Mouse (Mus musculus): ENCODE data around the gene Pcx. TPM values are rescaled to one million over a fixed set of nuclear protein-coding genes. Genes with fewer than 3 reads are reported as not detected.
A peak's percentile ranks its signal among the peaks of the same experiment; 100 is the strongest.

Pcx gene
- polyA plus RNA-seq, 1 experiment from 2014 or later = 70.9 TPM

DNA sequence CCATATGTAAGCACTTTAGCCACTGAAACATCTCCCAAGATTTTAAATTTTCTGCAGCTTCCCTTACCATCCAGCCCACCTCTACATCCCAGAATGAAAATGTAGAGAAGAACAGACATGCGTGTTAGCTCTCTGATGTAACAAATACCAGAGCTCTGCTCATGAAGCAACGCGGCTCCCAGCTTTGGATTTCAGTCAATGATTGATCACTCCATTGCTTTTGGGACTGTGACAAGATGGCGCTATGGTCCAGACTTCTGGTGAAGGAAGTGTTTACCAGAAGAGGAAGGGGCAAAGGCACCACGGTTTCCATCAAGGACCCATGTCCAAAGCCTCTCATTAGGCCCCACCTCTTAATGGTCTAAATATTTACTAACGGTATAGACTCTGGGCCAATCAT is 35.6 kb downstream of the Pcx start:
- no peak overlapping the region for H3K4me2 ChIP-seq (replicated peaks; ENCODE audit: low read depth, low read length)
- H3K27ac ChIP-seq (ENCODE audit: low read length) = no peak overlapping the region
- H3K27me3 ChIP-seq (ENCODE audit: insufficient read depth, low read length) = no peaks in the 10 kb centered on the region
- WGBS = 89% methylated on average over 6 of the region's 6 CpGs
- no peak overlapping the region for H3K9ac ChIP-seq (replicated peaks; ENCODE audit: low read length)
- no peaks in the 10 kb centered on the region for H3K36me3 ChIP-seq (ENCODE audit: insufficient read depth, low read length)
- ATAC-seq (ENCODE audit: low FRiP score, low TSS enrichment) = no peak
- H3K9me3 ChIP-seq (ENCODE audit: low read length) = no peaks in the 10 kb centered on the region
- H3K4me3 ChIP-seq (ENCODE audit: low read length) = no peak overlapping the region
- H3K4me1 ChIP-seq (ENCODE audit: insufficient read depth, low read length) = peaks cover 7% of the 10 kb centered on the region

DNA sequence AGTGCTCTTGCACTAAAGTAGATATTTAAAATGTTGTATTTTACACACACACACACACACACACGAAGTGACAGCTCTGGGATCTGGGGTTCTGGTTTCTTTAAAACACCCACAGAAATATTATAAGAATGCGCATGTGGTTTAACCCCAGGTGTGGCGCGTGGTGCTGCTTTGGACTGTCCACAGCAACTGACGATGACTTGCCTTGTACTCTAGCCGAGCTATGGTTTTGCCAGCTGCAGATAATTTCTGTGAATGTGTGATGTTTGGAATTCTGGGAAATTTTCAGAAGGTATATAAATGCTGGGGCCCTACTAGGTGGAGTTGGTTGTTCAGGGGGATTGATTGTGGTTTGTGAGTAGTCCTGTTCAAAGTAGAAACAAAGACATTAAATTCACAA is 37.5 kb downstream of the Pcx start:
- no peaks in the 10 kb centered on the region for H3K36me3 ChIP-seq (ENCODE audit: insufficient read depth, low read length)
- no peaks in the 10 kb centered on the region for H3K27me3 ChIP-seq (ENCODE audit: insufficient read depth, low read length)
- H3K9ac ChIP-seq (replicated peaks; ENCODE audit: low read length) = no peak overlapping the region
- ATAC-seq (ENCODE audit: low FRiP score, low TSS enrichment) = no peak
- 86% methylated on average over 6 of the region's 6 CpGs for WGBS
- H3K9me3 ChIP-seq (ENCODE audit: low read length) = no peaks in the 10 kb centered on the region
- H3K27ac ChIP-seq (ENCODE audit: low read length) = no peak overlapping the region
- no peaks in the 10 kb centered on the region for H3K4me1 ChIP-seq (ENCODE audit: insufficient read depth, low read length)
- no peak overlapping the region for H3K4me2 ChIP-seq (replicated peaks; ENCODE audit: low read depth, low read length)
- H3K4me3 ChIP-seq (ENCODE audit: low read length) = no peak overlapping the region

DNA sequence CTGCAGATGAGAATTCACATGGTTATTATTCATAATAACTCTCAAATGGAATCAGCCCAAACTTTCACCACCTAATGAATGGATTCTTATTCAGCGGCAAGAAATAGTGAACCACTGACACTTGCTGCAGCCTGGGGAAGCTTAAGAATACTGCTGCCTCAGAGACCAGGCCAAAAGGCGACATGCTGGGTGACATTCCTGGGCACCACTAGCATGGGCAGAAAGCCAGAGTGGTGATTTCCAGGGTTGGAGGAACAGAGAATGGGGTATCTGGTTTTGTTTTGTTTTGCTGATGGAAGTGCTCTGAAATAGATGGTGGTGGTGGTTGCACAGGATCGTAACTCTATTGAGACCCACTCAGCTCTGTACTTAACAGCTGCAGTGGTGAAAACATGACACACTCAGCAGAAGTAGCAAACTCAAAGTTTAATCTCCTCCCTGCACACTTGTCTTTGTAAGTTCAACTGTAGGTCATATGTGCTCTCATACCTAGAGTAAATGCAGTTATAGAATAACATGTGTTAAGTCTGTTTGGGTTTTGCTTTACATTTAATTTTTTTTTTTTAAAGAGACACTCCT is 38.1 kb downstream of the Pcx start:
- 74% methylated on average over 3 of the region's 3 CpGs for WGBS
- ATAC-seq (ENCODE audit: low FRiP score, low TSS enrichment) = no peak
- no peaks in the 10 kb centered on the region for H3K9me3 ChIP-seq (ENCODE audit: low read length)
- no peaks in the 10 kb centered on the region for H3K4me1 ChIP-seq (ENCODE audit: insufficient read depth, low read length)
- H3K9ac ChIP-seq (replicated peaks; ENCODE audit: low read length) = no peak overlapping the region
- no peaks in the 10 kb centered on the region for H3K36me3 ChIP-seq (ENCODE audit: insufficient read depth, low read length)
- no peak overlapping the region for H3K27ac ChIP-seq (ENCODE audit: low read length)
- no peak overlapping the region for H3K4me2 ChIP-seq (replicated peaks; ENCODE audit: low read depth, low read length)
- no peak overlapping the region for H3K4me3 ChIP-seq (ENCODE audit: low read length)
- no peaks in the 10 kb centered on the region for H3K27me3 ChIP-seq (ENCODE audit: insufficient read depth, low read length)

DNA sequence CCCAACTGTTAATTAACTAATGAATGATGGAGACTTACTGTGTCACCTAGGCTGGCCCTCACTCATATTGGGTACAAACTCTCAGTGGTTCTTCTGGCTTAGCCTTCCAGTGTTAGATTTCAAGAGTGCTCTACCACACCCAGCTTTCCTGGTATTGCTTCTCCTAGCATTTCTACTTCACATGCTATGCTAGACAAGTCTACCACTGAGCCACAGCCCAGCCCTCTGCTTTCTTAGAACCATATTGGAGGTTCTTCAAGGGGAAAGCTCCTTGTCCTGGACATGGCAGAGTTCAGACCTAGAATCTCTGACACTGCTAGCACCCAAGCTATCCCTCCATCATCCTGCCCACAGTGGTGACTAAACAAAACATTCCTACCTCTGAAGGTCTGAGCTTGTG is 44.0 kb downstream of the Pcx start:
- Histone ChIP-seq H3K9ac (replicated peaks; ENCODE audit: low read length) (no peak overlapping the region), H3K36me3 (ENCODE audit: insufficient read depth, low read length) (no peaks in the 10 kb centered on the region), H3K4me1 (ENCODE audit: insufficient read depth, low read length) (no peaks in the 10 kb centered on the region), H3K4me3 (ENCODE audit: low read length) (no peak overlapping the region), H3K27me3 (ENCODE audit: insufficient read depth, low read length) (no peaks in the 10 kb centered on the region), H3K9me3 (ENCODE audit: low read length) (no peaks in the 10 kb centered on the region), H3K4me2 (replicated peaks; ENCODE audit: low read depth, low read length) (no peak overlapping the region), H3K27ac (ENCODE audit: low read length) (no peak overlapping the region)
- ATAC-seq (ENCODE audit: low FRiP score, low TSS enrichment) = no peak

DNA sequence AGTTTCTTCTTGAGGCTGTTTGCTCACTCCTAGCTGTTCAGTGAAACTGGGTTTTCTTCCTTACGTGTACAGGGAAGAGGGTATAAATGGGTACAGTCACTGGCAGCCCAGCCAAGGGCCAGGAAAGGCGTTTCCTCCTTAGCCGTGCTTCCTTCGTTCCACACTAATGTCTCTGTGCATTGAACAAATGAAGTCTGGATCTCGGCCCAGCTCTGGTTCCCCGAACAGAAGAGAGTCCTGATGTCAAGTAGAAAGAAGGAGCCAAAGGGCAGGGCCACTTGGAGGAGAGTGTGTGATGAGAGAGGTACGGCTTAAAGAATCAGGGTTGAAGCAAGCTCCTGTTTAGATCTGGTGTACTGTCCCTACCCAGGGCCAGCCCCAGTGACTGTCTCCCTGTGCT is 44.8 kb downstream of the Pcx start:
- Histone ChIP-seq H3K9me3 (ENCODE audit: low read length) (no peaks in the 10 kb centered on the region), H3K9ac (replicated peaks; ENCODE audit: low read length) (no peak overlapping the region), H3K27me3 (ENCODE audit: insufficient read depth, low read length) (no peaks in the 10 kb centered on the region), H3K36me3 (ENCODE audit: insufficient read depth, low read length) (no peaks in the 10 kb centered on the region), H3K4me2 (replicated peaks; ENCODE audit: low read depth, low read length) (no peak overlapping the region), H3K4me3 (ENCODE audit: low read length) (no peak overlapping the region), H3K4me1 (ENCODE audit: insufficient read depth, low read length) (no peaks in the 10 kb centered on the region), H3K27ac (ENCODE audit: low read length) (no peak overlapping the region)
- ATAC-seq (ENCODE audit: low FRiP score, low TSS enrichment) = no peak
- 61% methylated on average over 7 of the region's 7 CpGs for WGBS

DNA sequence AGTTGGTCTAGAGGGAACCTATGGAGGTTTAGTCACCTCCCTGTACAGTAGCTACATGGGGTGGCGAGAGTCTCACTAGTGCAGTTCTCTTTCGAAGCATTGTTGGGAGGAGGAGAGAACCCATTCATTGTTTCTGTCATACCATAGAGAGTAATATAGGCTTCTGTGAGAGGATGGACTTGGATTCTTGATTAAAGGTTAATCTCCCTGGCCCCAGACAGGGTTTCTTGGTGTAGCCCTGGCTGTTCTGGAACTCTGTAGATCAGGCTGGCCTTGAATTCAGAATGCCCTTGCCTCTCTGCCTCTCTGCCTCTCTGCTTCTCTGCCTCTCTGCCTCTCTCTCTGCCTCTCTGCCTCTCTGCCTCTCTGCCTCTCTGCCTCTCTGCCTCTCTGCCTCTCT is 46.5 kb downstream of the Pcx start:
- Histone ChIP-seq H3K4me1 (ENCODE audit: insufficient read depth, low read length) (no peaks in the 10 kb centered on the region), H3K9ac (replicated peaks; ENCODE audit: low read length) (no peak overlapping the region), H3K4me2 (replicated peaks; ENCODE audit: low read depth, low read length) (no peak overlapping the region), H3K36me3 (ENCODE audit: insufficient read depth, low read length) (no peaks in the 10 kb centered on the region), H3K9me3 (ENCODE audit: low read length) (no peaks in the 10 kb centered on the region), H3K27me3 (ENCODE audit: insufficient read depth, low read length) (no peaks in the 10 kb centered on the region), H3K27ac (ENCODE audit: low read length) (no peak overlapping the region), H3K4me3 (ENCODE audit: low read length) (no peak overlapping the region)
- no peak for ATAC-seq (ENCODE audit: low FRiP score, low TSS enrichment)
- WGBS = 85% methylated on average over 2 of the region's 2 CpGs

DNA sequence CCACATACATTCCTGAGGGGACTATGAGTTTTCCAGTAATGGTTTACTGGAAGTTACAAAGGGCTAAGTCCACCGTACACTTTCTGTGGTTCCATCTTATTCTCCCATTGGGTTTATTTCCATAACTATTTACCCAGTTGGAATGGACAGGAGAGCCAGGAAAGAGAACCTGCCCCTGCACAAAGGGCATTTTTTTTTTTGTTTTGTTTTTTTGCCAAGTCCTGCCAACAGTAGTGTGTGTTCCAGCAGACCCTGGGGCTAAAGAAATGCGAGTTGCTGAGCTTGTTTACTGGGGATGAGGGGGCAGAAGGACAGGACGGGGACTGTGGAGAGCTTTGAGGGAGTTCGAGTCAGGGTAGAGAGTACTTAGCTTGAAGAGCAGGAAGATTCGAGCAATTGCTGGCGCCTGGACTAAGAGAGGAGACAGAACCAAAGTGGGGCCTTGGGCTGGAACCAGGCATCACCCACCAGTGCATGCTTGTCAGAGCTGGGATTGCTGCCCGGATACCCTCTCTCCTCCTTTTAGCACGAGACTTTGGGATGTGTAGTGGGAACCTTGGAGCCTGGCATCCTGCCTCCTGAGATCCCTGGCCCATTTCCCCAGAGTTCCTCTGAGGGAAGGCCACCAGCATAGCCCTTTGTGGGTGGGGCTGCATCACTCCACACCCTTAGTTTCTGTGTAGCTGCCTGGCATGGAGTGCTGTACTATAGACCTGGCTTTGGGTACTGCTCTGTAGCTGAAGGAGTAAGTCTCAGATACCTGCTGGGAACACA is 47.7 kb downstream of the Pcx start:
- no peaks in the 10 kb centered on the region for H3K4me1 ChIP-seq (ENCODE audit: insufficient read depth, low read length)
- no peak overlapping the region for H3K4me3 ChIP-seq (ENCODE audit: low read length)
- WGBS = 75% methylated on average over 8 of the region's 8 CpGs
- no peaks in the 10 kb centered on the region for H3K27me3 ChIP-seq (ENCODE audit: insufficient read depth, low read length)
- peak; percentile 42; the same call in 1 of the 2 replicates for ATAC-seq (ENCODE audit: low FRiP score, low TSS enrichment)
- H3K9ac ChIP-seq (replicated peaks; ENCODE audit: low read length) = no peak overlapping the region
- no peaks in the 10 kb centered on the region for H3K9me3 ChIP-seq (ENCODE audit: low read length)
- peak overlapping the region; percentile 63 for H3K27ac ChIP-seq (ENCODE audit: low read length)
- no peak overlapping the region for H3K4me2 ChIP-seq (replicated peaks; ENCODE audit: low read depth, low read length)
- no peaks in the 10 kb centered on the region for H3K36me3 ChIP-seq (ENCODE audit: insufficient read depth, low read length)

DNA sequence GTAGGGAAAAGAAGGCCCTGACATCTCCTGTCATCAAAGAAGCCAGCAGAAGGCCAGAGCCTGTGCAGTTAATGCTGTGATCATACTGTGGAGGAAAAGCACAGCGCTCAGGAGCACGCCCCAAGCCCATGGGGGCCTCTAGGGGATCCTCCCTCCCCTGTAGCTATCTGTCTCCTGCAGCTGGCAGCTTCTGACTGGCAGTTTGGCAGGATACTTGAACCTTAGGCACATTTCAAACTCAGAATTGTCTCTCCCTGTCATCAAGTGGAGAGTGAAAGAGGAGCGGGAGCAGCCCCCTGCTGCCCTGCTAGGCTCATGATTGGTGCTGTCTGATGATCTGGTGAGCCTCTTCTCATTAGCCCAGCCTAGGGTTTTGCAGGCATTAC is 48.3 kb downstream of the Pcx start:
- no peaks in the 10 kb centered on the region for H3K9me3 ChIP-seq (ENCODE audit: low read length)
- no peak overlapping the region for H3K4me2 ChIP-seq (replicated peaks; ENCODE audit: low read depth, low read length)
- H3K36me3 ChIP-seq (ENCODE audit: insufficient read depth, low read length) = no peaks in the 10 kb centered on the region
- H3K4me3 ChIP-seq (ENCODE audit: low read length) = no peak overlapping the region
- peak; percentile 31; the same call in 1 of the 2 replicates for ATAC-seq (ENCODE audit: low FRiP score, low TSS enrichment)
- no peaks in the 10 kb centered on the region for H3K27me3 ChIP-seq (ENCODE audit: insufficient read depth, low read length)
- H3K4me1 ChIP-seq (ENCODE audit: insufficient read depth, low read length) = no peaks in the 10 kb centered on the region
- WGBS = 70% methylated on average over 3 of the region's 3 CpGs
- H3K9ac ChIP-seq (replicated peaks; ENCODE audit: low read length) = no peak overlapping the region
- H3K27ac ChIP-seq (ENCODE audit: low read length) = peak overlapping the region; percentile 63

DNA sequence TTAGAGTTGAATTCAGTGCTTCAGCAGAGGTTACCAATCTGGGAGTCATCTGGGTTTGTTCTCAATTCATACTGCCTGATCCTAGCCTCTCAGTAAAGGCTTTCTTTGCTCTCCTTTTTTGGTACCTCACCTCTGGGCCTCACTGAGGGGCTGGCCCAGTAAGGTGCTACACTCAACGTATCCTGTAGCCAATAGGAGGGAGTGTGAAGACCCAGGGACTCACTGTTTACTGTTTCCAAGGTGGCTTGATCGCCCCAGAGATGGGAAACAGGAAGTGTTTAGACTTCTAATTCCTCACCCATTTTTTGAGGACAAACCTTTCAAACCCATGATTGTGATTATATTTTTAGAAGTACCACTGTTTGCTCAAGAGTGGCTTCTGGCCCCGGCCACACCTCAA is 48.7 kb downstream of the Pcx start:
- no peak overlapping the region for H3K27ac ChIP-seq (ENCODE audit: low read length)

DNA sequence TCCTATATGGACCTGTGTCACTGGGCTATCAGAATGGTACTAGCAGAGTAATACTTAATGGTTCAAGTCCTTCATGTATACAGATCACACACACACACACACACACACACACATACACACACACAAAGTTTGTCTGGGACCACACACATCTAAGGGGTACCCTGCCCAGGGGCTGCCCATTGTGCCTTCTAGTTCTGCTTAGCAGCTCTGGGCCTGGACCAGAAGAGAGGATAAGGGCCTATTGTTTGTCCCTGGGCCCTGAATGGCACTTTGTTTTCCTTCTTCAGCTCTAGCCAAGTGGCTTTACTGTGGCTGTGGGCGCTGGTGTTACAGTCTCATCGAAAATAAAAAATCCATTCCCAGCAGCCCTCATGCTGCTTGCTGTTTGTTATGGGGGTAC is 49.3 kb downstream of the Pcx start:
- Histone ChIP-seq H3K4me1 (ENCODE audit: insufficient read depth, low read length) (no peaks in the 10 kb centered on the region), H3K4me2 (replicated peaks; ENCODE audit: low read depth, low read length) (no peak overlapping the region), H3K9ac (replicated peaks; ENCODE audit: low read length) (no peak overlapping the region), H3K9me3 (ENCODE audit: low read length) (no peaks in the 10 kb centered on the region), H3K36me3 (ENCODE audit: insufficient read depth, low read length) (no peaks in the 10 kb centered on the region), H3K27ac (ENCODE audit: low read length) (no peak overlapping the region), H3K4me3 (ENCODE audit: low read length) (no peak overlapping the region), H3K27me3 (ENCODE audit: insufficient read depth, low read length) (no peaks in the 10 kb centered on the region)
- WGBS = 84% methylated on average over 2 of the region's 2 CpGs
- ATAC-seq (ENCODE audit: low FRiP score, low TSS enrichment) = no peak

More for the DNA sequence above, 48.7 kb downstream of the Pcx start:
- no peaks in the 10 kb centered on the region for H3K4me1 ChIP-seq (ENCODE audit: insufficient read depth, low read length)
- H3K4me3 ChIP-seq (ENCODE audit: low read length) = no peak overlapping the region
- H3K9ac ChIP-seq (replicated peaks; ENCODE audit: low read length) = no peak overlapping the region
- H3K4me2 ChIP-seq (replicated peaks; ENCODE audit: low read depth, low read length) = no peak overlapping the region
- 52% methylated on average over 3 of the region's 3 CpGs for WGBS
- ATAC-seq (ENCODE audit: low FRiP score, low TSS enrichment) = no peak
- no peaks in the 10 kb centered on the region for H3K9me3 ChIP-seq (ENCODE audit: low read length)
- H3K27me3 ChIP-seq (ENCODE audit: insufficient read depth, low read length) = no peaks in the 10 kb centered on the region
- no peaks in the 10 kb centered on the region for H3K36me3 ChIP-seq (ENCODE audit: insufficient read depth, low read length)
